Mouse (Mus musculus): Measurements from ENCODE around the gene Dusp14.

Gene Dusp14

GRCm38 (mm10) chr11:84066927-84067645 lies 2.0 kb downstream of the Dusp14 start:
- peak in 1 of 2 experiments; percentile 63 for DNase-seq (ENCODE audit: low spot score in 2 of 2)

DNA sequence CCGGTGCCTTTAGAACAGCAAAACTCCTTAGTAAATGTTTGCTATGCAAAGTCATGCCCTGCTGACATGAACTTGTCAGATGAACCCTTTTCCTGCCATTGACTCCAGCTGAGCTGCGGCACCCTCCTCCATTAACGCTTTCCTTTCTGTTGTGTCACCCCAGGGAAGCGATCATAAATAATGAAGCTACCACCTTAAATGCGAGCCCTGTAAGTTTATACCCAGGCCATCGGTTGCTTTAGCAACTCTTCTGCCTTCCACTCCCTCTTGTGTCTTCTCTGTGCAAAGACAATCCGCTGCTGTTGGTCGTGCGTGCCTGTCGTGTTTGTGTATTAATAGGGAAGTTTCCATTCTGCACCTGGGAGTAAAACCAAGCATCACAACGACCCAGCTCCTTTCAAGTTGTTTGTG lies 3.0 kb downstream of the Dusp14 start:
- DNase-seq (ENCODE audit: low spot score in 2 of 2): no peak

- DNase-seq (ENCODE audit: low spot score in 2 of 2): no peak
These were observed 5.3 kb downstream of the Dusp14 start for GRCm38 (mm10) chr11:84063631-84064209.

- no peak for DNase-seq (ENCODE audit: low spot score in 2 of 2)
These were observed 6.3 kb downstream of the Dusp14 start for GRCm38 (mm10) chr11:84062805-84063204.

GRCm38 (mm10) chr11:84061881-84062280 lies 7.2 kb downstream of the Dusp14 start:
- DNase-seq (ENCODE audit: low spot score in 2 of 2): no peak

DNA sequence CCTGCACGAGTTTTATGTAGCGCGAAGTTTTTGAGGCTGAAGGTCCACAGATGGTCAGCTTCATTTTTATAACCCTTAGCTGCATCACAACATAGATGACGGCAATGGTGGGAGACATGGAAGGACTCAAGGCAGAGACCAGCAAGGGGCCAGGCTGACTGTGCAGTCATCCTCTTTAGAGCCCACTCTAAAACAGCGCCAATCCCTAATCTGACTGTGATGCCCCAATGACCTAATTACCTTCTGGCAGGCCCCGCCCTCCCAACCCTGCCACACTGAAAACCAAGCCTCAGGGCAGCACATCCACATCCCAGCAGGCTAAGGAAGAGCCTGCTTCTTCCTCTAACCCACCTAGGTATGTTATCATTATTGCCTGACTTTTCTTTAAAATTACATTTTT lies 8.4 kb downstream of the Dusp14 start:
- DNase-seq (ENCODE audit: low spot score in 2 of 2): no peak

DNA sequence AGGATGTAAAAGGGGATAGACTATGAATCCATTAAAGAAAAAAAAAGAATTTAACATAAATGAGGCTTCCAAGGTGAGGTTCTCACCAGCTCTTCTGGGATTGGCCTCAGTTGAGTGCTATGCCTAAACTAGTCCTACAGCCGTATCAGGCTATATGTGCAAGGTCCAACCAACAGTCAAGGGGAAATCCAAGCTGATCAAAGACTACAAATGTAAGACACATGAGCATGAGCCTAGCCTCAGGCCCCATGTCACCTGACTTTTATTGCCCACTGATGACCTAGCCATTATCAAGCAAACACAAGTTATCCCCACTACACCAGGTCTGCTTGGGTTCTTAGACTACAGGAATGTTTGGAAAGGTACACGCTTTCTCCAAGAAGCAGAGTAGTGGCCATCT lies 9.3 kb downstream of the Dusp14 start:
- no peak for DNase-seq (ENCODE audit: low spot score in 2 of 2)

GRCm38 (mm10) chr11:84057418-84057817 lies 11.6 kb downstream of the Dusp14 start:
- DNase-seq (ENCODE audit: low spot score in 2 of 2): no peak

DNA sequence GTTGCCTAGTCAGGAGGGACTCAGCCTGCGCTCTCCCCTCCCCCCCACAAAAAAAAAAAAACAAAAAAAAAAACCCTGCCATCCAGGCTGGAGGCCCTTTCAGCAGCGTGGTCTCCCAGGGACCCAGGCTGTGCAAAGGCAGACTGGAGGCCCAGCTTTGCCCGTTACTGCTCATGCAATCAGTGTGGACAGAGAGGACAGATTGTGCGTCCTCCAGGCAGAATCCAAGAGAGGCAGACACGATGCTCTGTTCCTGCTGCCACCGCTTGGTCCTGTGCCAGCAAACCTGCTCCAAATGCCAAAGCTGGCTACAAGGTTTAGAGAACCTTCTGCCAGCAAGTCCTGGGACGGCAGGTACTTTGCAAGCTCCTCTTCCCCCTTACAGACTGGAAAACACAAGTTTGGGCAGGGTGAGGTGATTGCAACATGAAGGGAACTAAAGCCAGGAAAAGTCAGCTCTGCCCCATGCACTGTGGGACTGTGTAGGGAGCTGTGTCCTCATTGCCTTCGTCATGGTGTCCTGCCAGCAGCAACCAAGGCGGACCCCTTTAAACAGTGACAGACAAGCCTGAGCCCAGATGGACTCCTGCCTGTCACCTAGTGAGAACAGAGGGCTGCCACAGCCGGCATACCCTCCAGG lies 15.4 kb downstream of the Dusp14 start:
- DNase-seq (ENCODE audit: low spot score in 2 of 2): no peak

- DNase-seq (ENCODE audit: low spot score in 2 of 2): no peak
These were observed 16.0 kb downstream of the Dusp14 start for GRCm38 (mm10) chr11:84053055-84053454.

DNA sequence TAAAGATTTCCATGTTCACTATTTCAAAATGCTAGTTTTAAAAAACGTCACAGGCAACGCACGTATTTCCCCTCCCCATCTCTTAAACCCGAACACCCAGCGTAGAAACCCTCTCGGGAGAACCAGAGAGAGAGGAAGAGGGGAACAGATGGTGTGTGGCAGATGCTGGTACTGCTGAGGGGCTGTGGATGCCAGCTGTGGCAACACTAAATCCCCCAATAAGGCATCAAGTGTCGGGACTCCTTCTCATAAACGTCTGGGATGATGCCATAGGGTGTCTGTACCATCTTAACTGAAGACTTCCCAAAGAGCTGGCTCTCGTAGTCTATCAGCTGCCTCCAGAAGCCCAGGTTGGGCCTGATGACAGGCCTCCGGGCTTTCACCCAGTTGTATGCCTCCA lies 20.6 kb downstream of the Dusp14 start:
- no peak for DNase-seq (ENCODE audit: low spot score in 2 of 2)

GRCm38 (mm10) chr11:84047270-84047669 lies 21.8 kb downstream of the Dusp14 start:
- no peak for DNase-seq (ENCODE audit: low spot score in 2 of 2)

- no peak for DNase-seq (ENCODE audit: low spot score in 2 of 2)
These were observed 24.1 kb downstream of the Dusp14 start for GRCm38 (mm10) chr11:84044988-84045387.

DNA sequence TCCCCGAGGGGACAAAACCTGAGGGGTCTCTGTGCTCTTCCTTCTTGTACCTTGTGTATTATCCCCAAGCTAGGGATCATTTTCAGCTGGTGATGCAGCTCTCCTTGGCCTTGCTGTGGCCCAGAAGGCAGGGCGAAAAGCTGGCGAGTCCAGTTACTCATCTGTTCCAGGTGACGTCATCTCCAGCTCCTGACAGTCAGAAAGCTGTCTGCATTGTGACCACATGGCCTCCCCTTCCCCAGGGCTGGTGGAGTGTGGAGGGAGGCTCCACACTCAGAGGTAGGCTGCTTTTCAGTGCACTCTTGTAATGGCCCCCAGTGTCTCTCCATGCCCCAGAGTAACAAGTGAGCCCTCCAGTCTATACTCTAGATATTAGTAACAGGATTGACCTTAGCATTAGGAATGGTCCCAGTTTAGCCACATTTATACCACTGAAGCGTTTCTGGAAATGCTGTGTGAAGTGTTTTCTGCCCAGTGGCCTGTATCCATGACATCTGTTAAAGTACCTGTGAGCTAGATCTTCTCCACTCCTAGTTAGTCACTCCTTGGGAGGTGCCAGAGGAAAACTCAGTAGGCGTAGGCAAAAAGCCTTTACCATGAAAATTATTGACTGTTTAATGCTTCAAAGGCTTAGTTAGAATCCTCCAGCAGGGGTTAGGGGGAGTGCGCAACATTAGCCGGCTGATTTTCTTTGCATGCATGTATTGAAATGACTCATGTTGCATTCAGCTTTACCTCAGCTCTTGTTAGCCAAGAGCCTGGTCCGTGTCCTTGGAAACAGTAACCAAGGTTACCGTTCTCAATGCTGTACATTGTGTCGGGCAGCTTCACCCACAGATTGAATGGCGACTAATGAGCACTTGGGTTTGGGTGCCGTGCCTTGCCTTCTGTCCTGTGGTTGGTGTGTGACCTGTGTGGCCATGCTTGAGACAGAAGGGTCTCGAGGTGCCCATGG lies 26.0 kb downstream of the Dusp14 start:
- DNase-seq (ENCODE audit: low spot score in 2 of 2): no peak

DNA sequence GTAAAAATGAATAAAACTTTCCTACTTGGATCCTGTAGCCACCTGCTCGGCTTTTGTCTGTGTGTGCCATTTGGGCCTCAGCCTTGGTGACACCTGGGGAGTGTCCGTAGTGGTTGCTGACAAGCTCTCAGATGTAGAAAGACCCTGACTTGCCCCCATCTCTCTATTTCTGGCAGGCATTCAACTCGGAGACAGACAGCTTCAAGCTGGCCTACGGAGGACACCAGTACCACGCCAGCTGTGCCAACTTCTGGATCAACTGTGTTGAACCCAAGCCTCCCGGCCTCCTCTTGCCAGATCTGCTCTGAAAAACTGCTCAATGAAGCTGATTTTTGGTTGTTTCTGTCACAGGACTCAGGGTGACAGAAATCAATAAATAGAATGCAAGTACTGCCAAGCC lies 28.4 kb downstream of the Dusp14 start:
- DNase-seq (ENCODE audit: low spot score in 2 of 2): no peak

DNA sequence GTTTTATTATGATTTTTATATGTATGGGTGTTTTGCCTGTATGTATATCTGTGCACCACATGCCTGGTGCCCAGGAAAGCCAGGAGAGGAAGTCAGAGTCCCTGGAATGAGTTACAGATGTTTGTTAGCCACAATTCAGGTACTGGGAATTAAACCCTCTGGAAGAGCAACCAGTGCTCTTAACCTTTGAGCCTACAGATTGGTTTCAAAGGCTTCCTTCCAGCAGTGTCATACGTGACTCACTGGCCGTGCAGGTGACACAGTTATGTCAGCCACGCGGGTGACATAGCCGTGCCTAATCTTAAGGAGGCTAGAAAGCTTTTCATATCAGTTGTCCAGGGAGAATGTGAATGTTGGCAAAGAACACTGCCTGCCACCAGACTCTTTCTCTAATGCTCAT lies 35.4 kb downstream of the Dusp14 start:
- no peak for DNase-seq (ENCODE audit: low spot score in 2 of 2)

DNA sequence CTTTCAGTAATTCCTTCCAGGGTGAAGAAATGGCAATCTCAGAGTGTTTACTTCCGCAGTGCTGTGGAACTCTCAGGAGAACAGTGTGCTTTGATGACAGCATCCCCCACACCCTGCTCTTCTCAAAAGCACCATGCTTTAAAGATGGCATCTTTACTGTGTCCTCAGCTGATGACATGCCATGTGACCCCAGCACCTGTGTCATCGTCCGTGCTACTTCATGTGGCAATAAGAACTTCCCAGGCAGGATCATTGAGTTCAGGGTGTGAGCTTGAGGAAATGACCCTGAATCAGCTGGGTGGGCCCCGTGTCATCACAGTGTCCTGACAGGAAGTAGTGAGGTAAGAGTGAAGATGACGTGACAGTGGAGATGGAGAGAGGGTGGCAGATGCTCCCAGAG lies 36.5 kb downstream of the Dusp14 start:
- no peak for DNase-seq (ENCODE audit: low spot score in 2 of 2)

GRCm38 (mm10) chr11:84031971-84032370 lies 37.1 kb downstream of the Dusp14 start:
- DNase-seq (ENCODE audit: low spot score in 2 of 2): no peak

- DNase-seq (ENCODE audit: low spot score in 2 of 2): peak in 1 of 2 experiments; percentile 23
These were observed 40.6 kb downstream of the Dusp14 start for GRCm38 (mm10) chr11:84028271-84029028.

DNA sequence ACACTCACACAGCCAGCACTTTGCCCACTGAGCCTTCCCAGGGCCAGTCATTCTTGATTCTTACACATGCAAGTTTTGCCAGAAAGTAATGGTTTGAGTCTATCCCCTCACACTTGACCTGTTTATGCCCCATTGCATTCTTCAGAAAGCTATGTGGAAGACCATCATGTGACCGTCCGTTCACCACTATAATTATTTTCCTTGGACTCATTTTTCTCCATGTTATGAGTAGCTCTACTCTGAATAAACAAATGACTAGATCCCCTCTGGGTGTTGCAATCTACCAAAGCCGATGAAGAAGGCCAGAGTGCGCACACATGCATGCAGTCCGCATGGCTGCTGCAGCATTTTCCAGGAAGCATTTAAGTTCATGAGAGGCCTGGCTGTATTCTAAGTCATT lies 41.8 kb downstream of the Dusp14 start:
- no peak for DNase-seq (ENCODE audit: low spot score in 2 of 2)

- no peak for DNase-seq (ENCODE audit: low spot score in 2 of 2)
These were observed 52.1 kb downstream of the Dusp14 start for GRCm38 (mm10) chr11:84016810-84017508.
